Mouse (Mus musculus) cerebellum, postnatal 14 days (tissue): ENCODE results near the gene Pgam1.
"Not testable (repeated sequence)": the region's sequence is repeated elsewhere in the genome, so short reads cannot be mapped to it uniquely, and the experiment has no call there.

Source experiments
- DNase-seq, 2 experiments: peaks; one replicate each; pipeline ENCODE4 v3.0.0; 2021; ENCODE audit warnings: mixed read lengths in 2 of 2

The Pgam1 gene

DNA sequence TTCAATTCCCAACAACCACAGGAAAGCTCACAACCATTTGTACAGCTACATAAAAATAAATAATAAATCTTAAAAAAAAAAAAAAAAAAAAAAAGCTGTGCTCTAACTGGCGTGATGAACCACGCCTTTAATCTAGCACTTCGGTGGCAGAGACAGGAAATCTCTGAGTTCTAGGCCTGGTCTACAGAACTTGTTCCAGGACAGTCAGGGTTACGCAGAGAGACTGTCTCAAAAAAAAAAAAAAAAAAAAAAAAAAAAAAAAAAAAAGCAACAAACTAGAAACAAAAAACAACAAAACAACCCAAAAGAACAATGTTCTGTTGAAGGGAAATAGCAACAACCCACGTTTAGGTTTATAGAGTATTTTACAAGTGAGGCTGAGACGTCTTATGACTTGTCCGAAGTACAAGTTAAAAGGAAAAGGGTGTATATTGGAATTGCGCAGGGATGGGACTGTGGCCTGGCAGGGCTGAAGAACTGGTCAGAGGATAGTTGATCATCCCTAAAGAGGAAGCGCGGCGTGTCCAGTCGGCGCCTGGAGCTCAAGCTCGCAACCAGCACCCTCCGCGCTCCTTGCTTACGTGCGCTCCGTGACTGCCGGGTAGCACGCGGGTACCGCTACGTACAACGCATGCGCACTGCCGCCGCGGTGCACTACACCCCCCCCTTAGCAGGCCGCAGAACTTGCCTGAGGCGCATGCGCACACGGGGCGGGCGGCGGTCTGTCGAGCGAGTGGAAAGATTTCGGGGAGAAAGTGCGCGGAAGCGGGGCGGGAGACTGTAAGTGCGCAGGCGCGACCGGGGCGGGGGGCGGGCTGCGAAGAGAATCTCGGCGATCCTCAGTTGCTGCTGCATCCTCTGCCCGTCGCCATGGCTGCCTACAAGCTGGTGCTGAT, at the start of gene Pgam1:
Gene Pgam1, plus strand, starts transcription at position 746 of the 896 bp plus-strand sequence.
- DNase-seq = peak; percentile 98 to 99

DNA sequence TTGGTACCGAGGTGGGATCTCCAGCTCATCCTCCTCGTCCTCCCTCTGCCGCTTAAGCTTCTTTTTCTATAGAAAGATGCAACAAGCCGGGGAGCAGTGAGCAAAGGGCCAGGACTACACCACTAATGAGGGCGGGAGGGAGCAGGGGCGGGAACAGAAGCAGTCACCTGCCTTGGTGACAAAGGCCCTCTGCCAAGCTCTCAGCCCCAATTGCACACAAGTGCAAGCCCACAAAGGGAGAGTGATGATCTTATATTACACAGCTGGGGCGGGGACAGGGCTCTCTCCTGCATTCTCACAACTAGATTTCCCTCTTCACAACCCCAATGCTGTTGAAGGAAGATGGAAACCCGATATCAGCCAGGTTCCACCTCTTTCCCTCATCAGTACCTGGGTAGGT, 45.0 kb upstream of the Pgam1 start:
- no peak for DNase-seq

DNA sequence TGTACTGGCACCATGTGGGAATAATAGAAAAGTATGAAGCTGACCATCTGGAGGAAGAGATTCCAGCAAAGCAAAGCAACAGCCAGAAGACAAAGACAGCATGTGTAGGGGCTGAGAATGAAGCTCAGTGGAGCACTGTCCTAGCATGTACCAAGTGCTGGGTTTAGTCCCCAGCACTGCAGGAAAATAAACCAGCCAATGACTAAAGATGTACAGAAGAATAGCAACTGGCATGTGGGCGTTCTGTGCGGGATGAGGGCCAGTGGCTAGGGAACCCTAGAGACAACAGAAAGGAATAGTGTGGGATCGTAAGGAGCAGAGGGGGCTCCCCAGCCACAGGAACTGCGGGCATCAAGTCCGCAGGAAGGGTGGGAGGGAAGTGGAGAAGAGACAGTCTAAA, 42.4 kb upstream of the Pgam1 start:
- DNase-seq = no peak

DNA sequence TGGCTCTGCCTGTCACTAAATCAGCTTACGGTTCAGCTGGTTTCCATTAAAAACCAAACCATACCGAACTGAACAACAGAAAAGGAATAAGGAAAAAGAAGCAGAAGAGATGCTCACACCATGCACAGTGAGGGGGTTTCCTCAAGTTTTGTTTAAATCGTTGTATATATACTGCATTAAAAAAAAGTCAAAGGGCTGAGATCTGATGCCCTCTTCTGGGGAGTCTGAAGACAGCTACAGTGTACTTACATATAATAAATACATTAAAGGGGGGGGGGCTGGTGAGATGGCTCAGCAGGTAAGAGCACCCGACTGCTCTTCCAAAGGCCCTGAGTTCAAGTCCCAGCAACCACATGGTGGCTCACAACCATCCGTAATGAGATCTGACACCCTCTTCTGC, 41.8 kb upstream of the Pgam1 start:
- not testable (repeated sequence) for DNase-seq

DNA sequence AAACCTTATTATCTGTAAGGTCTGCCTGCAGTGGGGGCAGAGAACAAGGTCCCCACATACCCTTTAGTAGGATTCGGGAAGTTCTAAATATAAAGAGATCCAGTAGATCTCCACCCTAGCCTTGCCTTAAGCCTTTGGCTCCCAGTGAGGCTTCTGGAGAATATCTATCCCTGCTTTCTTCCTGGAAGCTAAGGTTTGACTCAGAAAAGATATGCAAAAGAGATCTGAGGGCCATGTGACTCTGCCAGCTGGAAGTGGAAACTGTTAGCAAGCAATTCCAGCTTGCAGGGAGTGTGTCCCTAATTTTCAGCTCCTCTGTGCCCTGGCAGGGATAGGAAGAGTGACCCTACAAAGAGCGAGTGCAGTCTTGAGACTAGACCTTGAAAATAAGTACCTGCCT, 39.4 kb upstream of the Pgam1 start:
- DNase-seq = no peak

DNA sequence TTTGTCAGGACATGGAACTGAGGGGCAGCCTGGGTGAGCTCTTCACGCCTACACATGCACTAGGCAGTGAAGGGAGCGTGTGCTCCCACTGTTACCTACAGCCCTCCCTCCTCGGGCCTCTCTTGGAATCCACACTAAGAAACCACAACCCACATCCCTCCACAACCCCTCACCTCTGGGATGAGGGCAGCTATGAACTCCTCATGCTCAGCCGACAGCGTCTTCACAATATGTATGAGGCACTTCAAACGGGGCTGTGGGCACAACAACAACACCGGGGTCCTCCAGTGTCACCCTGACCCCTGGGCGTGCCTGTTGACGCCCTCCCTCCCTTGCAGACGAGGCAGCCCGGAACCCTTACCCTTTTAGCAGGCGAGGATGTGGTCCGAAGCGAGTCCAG, 37.4 kb upstream of the Pgam1 start:
- DNase-seq = no peak

DNA sequence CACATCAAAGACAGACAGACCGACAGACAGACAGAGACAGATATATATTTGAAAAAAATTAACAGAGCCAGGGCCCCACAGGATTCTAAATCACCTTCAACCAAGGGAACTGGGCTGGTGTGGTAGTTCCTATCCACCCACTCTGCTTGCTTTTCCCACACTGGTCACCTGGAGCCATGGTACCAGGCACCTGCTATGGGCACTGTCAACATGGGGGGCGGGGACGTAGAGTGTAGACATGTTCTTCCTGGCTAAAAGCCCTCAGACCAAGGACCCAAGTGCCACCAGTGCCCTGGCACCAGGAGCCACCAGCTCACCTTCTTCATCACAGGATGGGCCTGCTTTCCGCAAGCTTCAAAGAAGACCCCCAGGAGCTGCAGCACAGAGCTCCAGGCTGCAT, 29.9 kb upstream of the Pgam1 start:
- no peak for DNase-seq

DNA sequence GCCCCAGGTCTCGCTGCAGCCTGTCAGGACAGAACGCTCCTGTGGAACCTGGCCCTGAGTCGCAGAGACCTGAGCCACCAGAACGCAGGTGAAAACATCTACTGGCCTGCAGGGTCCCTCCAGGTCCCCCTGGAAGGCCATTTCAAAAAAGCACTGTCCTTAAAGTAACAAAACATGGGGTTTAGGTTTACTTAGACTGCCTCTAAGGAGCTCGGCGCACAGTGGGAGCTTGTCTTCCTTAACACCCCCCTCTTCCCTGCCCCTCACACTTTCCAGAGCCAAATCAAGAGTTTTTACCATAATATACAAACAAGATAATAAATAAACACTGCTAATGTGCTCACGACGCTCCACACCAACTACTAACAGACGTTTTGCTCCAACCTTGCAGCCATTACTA, 27.8 kb upstream of the Pgam1 start:
- DNase-seq = no peak

DNA sequence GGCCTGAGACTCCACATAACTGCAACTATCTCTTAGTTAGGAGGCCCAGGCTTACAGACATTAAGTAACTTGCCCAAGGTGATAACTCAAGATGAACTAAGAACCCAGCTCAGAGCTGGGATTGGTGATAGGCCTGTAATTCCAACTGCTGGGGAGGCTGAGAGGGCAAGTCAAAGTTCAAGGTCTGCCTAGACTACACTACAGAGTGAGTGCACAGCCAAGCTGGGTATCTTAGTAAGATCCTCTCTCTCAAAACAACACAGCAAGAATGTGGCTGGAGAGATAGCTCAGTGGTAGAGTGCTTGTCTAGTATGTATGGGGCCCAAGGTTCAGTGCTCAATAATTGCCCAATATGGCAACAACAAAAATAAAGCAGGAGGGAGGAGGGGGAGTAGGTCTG, 23.5 kb upstream of the Pgam1 start:
- DNase-seq = no peak

DNA sequence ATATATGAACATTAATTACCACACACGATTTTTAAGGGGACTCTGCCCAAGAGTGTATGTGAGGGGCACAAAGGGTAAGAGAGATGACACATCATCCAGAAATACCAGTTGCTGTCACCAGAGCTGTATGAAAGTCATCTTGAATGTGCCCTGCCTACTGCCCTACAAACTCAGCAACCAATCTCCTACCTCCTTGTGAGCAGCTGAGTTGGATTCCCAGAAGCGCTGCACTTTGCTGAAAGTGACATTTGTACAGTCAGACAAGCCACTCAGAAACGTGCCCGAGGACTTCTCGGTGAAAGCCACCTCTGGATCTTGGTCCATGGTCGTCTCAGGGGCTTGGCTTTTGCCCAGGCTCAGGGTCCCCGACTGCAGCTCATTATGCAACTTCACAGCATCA, 16.8 kb upstream of the Pgam1 start:
- peak in 1 of 2 experiments; percentile 14 for DNase-seq

DNA sequence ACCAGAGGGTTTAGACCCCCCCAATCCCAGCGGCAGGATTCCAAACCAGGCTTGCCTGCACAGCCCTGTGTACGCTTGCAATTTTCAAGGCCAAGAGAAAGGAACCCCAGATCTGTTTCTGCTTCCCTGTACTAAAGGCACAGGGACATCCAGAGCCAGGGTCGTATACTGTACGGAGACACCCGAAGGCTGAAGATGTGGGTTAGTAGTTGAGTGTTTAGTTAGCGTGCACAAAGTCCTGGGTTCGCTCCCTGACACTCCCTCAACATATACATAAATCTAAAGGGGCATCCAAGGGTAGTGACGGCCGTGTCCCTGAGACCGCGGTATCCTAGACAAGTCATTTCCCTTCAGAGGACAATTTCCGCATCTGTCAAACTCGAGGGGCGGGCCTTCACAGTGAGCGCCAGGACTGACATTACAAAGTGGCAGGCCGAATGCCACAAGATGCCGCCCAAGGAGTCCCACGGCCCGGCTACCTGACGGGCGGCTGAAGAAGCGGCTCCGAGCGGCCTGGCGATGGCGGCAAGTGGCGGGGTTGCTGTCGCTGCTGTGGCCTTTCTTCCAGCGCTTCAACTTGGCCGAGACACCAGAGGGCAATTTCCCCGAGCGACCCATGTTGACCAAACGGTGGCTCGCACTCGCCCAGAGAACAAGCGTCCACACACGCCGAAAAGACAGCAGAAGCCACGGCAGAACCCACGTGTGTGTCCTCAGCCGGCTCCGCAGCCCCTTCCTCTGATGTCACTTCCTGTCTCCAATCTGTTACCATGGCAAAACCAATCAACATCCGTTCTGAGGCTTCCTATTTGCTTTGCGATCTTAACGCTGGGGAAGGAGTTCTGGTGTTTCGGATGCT, 16.0 kb upstream of the Pgam1 start, which contains the start of gene Rrp12:
Gene Rrp12, minus strand, starts transcription at position 714 of the 859 bp plus-strand sequence.
- peak; percentile 79 to 90 for DNase-seq

DNA sequence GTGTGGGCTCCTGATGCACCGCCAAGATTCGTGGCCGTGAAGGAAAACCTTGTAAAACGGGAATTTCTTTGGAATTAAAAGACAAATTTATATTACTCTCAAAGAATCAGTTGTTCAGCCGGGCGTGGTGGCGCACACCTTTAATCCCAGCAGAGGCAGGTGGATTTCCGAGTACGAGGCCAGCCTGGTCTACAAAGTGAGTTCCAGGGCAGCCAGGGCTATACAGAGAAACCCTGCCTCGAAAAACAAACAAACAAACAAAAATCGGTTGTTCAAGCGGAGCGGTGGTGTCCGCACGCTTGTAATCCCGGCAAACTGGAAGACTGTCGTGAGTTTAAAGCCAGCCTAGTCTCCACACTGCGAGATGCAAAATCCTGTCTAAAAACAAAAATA, 15.4 kb upstream of the Pgam1 start:
- no peak for DNase-seq

DNA sequence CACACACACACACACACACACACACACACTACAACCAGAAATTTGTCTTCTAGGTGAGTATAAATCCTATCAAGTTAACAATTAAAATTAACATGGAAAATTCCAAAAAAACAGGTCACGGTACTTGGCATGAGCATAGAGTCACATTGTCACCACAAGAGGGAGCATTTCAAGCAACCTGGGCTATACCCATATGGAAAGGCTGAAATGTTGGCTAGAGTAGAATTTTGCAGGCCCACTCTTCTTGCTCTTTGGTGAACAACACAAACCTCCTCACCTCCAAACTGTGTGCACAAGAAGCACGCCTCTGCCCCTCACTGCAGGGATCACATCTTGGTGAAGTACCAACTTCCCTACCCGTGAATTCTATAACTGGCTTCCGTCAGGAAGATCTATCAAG, 12.9 kb upstream of the Pgam1 start:
- peak; percentile 55 to 61 for DNase-seq

DNA sequence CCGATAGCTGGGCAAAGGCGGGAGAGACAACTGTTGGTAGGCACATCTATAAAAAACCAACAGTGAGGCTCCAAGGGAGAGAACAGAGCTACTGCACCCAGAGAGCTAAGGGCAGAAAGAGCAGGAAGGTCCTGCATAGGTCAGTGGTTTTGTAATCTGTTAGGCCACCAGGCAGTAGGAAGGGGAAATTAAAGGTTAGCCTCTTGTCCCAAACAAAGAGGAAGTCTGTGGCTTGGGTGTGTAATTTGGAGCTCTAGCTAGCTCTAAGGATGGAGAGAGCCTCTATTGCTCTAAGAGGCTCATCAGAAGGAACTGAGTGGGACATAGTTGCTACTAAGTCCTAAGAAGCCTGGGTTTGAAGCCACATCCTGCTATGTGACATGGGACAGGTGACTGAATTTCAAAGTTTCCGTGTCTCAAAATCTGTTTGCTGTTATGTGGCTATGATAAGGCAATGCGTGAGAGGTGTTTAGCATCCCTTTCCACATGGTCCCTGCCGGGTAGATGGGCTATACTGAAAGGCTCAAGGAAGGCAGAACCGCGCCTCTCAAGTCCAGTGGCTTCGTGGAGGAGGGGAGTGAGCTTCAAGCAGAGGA, 11.1 kb upstream of the Pgam1 start:
- DNase-seq = no peak

DNA sequence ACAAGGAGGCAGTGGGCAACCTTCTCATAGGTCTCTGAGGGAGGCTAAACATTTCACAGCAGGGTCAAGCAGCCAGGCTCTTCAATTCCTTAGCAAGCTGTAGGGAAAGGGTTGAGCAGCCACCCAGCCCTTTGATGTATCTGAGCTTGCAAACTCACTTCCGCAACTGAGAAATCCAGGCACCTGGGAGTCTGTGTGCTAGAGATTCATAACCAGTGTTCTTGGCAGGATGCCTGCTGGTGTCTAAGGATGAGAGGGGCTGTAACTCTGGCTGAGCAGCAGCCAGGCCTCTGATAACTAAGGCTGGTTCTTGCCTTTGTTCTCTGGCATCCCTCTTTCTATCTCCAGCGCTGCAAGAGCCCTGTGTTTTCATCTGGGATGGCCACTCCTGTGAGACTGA, 10.0 kb upstream of the Pgam1 start:
- no peak for DNase-seq

DNA sequence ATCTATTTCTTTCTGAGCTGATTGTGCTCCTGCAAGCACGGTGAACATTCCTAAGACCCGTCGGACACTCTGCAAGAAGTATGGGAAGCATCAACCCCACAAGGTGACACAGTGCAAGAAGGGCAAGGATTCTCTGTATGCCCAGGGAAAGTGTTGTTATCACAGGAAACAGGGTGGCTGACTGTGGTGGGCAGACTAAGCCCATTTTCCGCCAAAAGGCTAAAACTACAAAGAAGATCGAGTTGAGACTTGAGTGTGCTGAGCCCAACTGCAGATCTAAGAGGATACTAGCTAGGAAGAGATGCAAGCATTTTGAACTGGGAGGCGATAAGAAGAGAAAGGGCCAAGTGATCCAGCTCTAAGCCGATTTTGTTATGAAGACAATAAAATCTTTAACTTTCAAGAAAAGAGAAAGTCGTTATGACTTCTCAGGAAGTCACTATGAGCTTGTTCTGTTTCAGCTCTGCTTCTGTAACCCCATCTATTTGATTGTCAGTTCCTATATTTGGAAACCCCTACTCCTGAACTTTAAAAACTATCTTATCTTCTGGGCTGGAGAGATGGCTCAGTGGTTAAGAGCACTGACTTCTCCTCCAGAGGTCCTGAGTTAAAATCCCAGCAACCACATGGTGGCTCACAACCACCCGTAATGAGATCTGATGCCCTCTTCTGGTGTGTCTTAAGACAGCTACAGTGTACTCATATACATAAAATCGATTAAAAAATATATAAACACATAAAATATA, 8.7 kb upstream of the Pgam1 start:
- no peak for DNase-seq

DNA sequence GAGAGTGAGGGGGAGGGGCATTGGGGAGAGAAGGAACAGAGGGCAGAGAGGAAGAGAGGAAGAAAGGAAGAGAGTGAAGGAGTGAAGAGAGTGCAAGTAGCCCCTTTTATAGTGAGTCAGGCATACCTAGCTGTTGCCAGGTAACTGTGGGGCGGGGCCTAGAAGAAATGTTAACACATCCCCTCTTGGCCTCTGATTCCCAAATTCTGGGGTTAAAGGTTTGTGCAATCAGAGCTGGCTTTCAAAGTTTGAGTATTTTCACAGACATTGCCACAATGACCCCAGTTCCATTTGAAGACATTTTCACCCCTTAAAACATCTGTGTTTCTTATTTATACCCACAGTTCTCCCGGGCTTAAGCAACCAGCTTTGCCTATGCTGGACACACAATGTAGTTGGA, 6.5 kb upstream of the Pgam1 start:
- DNase-seq = no peak

DNA sequence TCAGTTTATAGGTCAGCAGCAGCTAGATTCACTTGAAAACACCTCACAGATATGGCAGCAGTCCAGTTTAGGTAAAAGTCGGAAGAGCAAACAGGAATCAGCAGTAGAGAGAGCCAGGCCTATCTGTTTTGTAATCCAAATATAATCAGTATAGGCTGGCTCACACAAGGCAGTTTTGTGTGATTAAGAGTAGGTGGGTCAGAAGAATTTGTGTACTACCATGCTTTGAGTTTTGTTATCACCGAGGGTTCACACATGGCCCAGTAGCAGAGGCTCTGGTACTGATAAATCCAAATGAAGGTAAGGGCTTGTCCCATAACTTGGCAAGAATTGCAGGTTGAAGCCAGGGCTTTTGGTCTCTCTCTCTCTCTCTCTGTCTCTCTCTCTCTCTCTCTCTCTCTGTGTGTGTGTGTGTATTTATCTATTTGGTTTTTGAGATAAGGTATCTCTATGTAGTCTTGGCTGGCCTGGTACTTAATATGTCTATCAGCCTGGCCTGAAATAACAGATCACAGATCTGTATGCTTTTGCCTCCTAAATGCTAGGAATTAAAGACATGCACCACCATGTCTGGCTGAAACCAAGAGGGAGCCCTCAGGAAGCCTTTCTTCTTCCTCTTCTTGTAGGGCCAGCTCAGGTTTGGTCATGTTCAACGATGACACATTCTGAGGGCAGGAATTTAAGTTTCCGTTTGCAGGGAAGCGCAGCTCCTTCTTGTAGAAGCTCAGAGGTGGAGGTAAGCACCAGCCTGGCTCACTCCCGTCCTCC, 5.2 kb upstream of the Pgam1 start:
- no peak for DNase-seq

DNA sequence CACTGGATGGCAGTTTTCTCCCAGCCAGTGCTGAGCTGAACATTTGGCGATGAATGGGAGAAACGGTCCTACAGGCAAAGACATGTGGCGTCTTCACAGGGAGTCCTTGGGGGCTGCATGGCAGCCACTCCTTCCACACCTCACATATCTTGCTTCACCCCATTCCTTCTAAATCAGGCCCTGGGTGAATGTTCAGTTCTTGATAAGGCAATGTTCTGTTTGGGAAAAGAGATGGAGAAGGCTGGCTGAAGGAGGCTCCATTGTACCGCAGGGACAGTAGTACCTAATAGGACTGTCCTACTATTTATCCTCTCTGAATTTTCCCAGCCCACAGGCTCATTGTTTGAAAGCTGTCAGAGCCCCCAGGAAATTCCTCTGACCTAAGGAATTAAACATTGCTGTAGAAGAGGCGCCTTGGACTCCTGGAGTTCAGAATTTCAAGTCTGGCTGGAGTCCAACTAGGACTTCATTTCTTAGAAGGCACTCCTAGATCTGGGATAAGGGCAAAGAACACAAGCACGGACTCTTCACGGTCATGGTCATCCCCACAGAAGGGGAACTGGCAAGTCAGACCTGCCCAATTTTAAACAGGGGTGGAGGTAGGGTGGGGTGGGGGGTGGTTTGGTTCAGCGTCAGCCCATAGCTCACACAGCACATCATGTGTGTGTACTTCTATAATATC, 4.5 kb upstream of the Pgam1 start:
- peak in 1 of 2 experiments; percentile 17 for DNase-seq

DNA sequence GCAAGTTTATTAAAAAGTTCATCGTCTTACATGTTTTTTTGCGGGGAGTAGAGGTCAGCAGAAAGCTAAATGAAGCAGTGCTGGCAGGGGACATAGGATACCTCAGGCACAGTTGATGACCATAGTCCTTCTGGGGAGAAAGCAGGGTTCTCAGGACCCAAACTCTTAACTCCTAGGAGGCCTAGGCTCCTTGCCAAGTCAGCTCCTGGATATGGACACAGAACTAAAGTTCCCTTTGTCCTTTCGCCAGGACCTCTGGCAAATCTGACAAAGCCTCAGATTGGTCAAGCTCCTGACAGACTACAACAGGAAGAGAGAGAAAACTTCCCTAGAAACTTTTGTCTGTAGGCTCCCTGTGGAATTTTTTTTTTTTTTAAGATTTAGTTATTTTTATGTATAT, 3.0 kb upstream of the Pgam1 start:
- peak in 1 of 2 experiments; percentile 24 for DNase-seq

DNA sequence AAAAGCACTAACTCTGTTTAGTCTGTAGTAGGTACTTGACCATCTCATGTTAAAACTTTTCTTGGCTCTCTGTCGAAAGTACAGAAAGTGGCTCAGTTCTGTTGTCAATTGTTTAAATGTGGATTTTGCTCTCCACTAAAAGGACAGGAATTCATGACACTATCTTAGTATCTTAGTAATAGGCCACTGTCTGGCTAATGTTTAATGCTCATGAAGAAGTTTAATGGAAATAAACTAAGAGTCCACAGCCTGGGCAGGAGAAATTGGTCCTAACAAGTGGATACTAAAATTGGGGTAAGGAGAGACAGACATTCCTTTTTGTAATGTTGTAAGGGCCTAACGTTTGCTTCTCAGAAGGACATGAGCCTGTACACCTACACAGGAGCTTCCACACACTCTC, 1.3 kb upstream of the Pgam1 start:
- no peak for DNase-seq
